Mouse (Mus musculus): ENCODE measurements at regions not wholly inside any gene's neighbourhood (a gene's known extent, or its start where the extent isn't known, plus 50 kb on each side); places are given as distances from the start of the nearest gene placed in this dataset.

- TF ChIP-seq CTCF (IDR thresholded peaks at IDR 0.05 in 2 of 3, conservative IDR thresholded peaks at IDR 0.05 in 1 of 3; ENCODE audit: control insufficient read depth in 1 of 3, insufficient read depth in 1 of 3, low read depth in 2 of 3, low read length in 3 of 3, poor library complexity in 1 of 3, severe bottlenecking in 1 of 3) (no peak), SMC3 (IDR thresholded peaks at IDR 0.05; ENCODE audit: low read depth, low read length) (no peak), E2F4 (IDR thresholded peaks at IDR 0.05; ENCODE audit: borderline replicate concordance, low read depth, low read length) (no peak), EP300 (IDR thresholded peaks at IDR 0.05; ENCODE audit: low read depth in 1 of 2, low read length in 2 of 2) (no peak), ZKSCAN1 (IDR thresholded peaks at IDR 0.05; ENCODE audit: low read depth, low read length) (no peak), POLR2A (IDR thresholded peaks at IDR 0.05; ENCODE audit: control insufficient read depth in 1 of 2, insufficient read depth in 1 of 2, low read depth in 1 of 2, low read length in 2 of 2, poor library complexity in 1 of 2) (no peak), SIN3A (IDR thresholded peaks at IDR 0.05; ENCODE audit: low read length) (no peak), ZNF384 (IDR thresholded peaks at IDR 0.05; ENCODE audit: low read depth, low read length) (no peak), POLR2AphosphoS2 (IDR thresholded peaks at IDR 0.05; ENCODE audit: low read length) (no peak), TCF12 (IDR thresholded peaks at IDR 0.05; ENCODE audit: low read depth, low read length) (no peak)
Observed at GRCm38 (mm10) chr17:81221436-81221835, 156.6 kb upstream of the Thumpd2 start.
